Mouse (Mus musculus): Measurements from ENCODE around the gene Kcnq5. TPM values are rescaled to one million over a fixed set of nuclear protein-coding genes. Genes with fewer than 3 reads are reported as not detected.
"Not testable (repeated sequence)": the region's sequence is repeated elsewhere in the genome, so short reads cannot be mapped to it uniquely, and the experiment has no call there.

Gene Kcnq5
- polyA plus RNA-seq, 1 experiment from 2014 or later: 1.3 TPM

DNA sequence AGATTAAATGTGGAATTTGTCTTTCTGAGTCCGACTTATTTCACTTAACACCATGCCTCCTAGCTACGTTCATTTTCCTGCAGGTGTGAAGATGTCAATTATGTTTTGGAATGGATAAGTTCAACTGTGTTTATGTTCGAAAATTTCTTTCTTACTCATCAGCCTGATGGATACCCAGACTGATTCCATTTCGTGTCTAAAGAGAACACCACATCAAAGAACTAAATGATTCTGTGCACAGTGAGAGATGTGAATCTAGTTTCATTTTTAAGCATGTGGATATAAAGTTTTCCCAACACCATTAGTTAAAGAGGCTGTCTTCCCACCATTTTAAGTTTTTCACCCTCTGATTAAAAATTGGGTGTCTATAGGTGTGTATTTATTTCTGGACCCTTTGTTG is 357.7 kb downstream of the Kcnq5 start:
- H3K27me3 ChIP-seq (replicated peaks; ENCODE audit: low read depth, poor library complexity, severe bottlenecking): no peaks in the 10 kb centered on the region
- WGBS: 81% methylated on average over 4 of the region's 4 CpGs

DNA sequence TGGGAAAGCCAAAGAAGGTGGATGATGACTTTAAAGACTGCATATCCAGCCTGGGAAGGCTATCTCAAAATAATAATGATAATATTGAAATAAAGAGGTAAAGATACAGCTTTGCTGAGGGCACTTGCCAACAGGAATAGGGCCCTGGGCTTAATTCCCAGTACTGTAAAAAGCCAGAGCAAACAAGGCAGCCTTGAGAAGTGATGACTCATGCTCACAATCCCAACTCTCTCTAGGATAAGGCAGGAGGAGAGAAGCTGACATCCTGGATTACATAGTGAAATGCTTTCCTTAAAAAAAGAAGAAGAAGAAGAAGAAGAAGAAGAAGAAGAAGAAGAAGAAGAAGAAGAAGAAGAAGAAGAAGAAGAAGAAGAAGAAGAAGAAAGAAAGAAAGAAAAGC is 359.2 kb downstream of the Kcnq5 start:
- H3K4me1 ChIP-seq: no peaks in the 10 kb centered on the region
- DNase-seq (ENCODE audit: low spot score): no peak
- no peaks in the 10 kb centered on the region for H3K27me3 ChIP-seq (replicated peaks; ENCODE audit: low read depth, poor library complexity, severe bottlenecking)
- H3K9me3 ChIP-seq: no peaks in the 10 kb centered on the region
- no peak overlapping the region for H3K4me3 ChIP-seq
- no peak overlapping the region for H3K27ac ChIP-seq (replicated peaks)
- H3K36me3 ChIP-seq (replicated peaks): no peaks in the 10 kb centered on the region

More for the DNA sequence above, 357.7 kb downstream of the Kcnq5 start:
- Histone ChIP-seq H3K9me3 (no peaks in the 10 kb centered on the region), H3K4me3 (no peak overlapping the region), H3K27ac (replicated peaks) (no peak overlapping the region), H3K4me1 (no peaks in the 10 kb centered on the region), H3K36me3 (replicated peaks) (no peaks in the 10 kb centered on the region)
- DNase-seq (ENCODE audit: low spot score): no peak

DNA sequence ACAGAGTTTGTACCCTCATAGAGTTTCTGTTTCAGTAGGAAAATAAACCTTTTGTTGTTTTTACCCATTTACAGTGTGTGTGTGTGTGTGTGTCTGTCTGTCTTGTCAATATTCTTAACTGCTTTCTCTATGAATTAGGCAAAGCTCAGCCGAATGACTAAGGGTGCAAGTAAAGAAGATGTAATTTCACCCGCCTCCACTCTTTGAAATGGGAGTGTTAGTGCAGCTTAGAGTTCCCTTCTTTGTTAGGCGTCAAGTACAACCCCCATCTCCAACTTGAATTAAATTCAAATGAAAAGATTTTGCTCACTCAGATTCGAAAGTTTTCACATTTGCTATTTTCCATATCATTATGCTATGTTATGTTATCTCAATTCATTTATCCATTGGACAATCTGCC is 361.1 kb downstream of the Kcnq5 start:
- Histone ChIP-seq H3K27ac (replicated peaks) (no peak overlapping the region), H3K4me1 (no peaks in the 10 kb centered on the region), H3K27me3 (replicated peaks; ENCODE audit: low read depth, poor library complexity, severe bottlenecking) (no peaks in the 10 kb centered on the region), H3K9me3 (no peaks in the 10 kb centered on the region), H3K4me3 (no peak overlapping the region), H3K36me3 (replicated peaks) (no peaks in the 10 kb centered on the region)
- DNase-seq (ENCODE audit: low spot score): no peak
- 78% methylated on average over 4 of the region's 4 CpGs for WGBS

DNA sequence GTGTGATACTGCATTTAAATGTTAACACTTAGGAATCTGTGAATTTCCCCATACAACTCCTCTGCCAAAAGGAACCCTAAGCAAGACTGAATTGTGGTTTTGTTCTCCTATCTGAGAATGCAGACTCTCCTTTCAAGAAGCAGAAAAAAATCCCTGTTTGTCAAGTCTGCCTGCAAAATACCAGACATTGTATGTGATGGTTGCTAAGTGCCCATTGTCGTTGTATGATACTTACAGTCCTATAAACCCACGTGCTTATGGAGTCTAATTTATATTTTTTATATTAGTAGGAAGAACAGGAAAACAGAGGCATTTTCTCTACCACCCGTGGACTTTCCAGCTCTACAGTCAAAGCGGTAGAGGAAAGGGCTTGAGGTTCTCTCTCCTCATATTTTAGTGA is 367.9 kb downstream of the Kcnq5 start:
- 84% methylated on average over 4 of the region's 4 CpGs for WGBS

DNA sequence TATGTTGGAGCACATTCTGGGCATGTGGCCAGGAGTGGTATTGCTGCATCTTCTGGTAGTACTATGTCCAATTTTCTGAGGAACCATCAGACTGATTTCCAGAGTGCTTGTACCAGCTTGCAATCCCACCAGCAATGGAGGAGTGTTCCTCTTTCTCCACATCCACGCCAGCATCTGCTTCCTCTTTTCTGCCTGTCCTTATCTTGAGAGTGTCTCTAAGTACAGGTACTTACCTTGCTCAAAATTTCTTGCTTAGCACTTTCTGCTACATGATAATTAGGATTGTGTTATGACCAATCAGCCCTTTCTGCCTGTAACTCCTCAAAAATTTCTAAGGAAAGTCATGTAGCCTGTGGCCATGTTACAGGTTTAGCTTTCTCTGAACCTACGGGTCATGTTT is 394.3 kb downstream of the Kcnq5 start:
- not testable (repeated sequence) for H3K4me1 ChIP-seq; H3K27ac ChIP-seq (replicated peaks); H3K36me3 ChIP-seq (replicated peaks); DNase-seq (ENCODE audit: low spot score); H3K27me3 ChIP-seq (replicated peaks; ENCODE audit: low read depth, poor library complexity, severe bottlenecking); H3K9me3 ChIP-seq; H3K4me3 ChIP-seq
- WGBS: 87% methylated on average over 2 of the region's 2 CpGs

More for the DNA sequence above, 367.9 kb downstream of the Kcnq5 start:
- no peaks in the 10 kb centered on the region for H3K4me1 ChIP-seq
- no peak overlapping the region for H3K27ac ChIP-seq (replicated peaks)
- no peaks in the 10 kb centered on the region for H3K9me3 ChIP-seq
- H3K4me3 ChIP-seq: no peak overlapping the region
- DNase-seq (ENCODE audit: low spot score): no peak
- no peaks in the 10 kb centered on the region for H3K27me3 ChIP-seq (replicated peaks; ENCODE audit: low read depth, poor library complexity, severe bottlenecking)
- H3K36me3 ChIP-seq (replicated peaks): no peaks in the 10 kb centered on the region

DNA sequence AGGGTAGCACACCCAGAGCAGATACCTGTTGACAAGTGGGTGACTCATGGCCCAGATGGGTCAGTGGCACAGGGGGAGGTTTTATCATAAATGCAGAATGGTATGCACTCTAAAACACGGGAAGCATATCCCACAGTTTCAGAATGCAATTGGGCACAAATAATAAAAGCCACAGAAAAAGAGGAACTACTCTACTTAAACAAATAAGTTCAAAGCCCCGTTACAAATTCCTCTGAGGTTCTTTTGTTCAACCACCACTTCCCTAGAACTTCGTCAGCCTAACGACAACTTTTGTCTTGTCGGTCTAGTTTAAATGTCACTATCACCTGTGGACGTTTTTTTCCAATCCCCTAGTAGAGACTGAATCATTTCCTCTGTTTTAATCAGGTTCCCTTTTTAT is 407.1 kb downstream of the Kcnq5 start:
- H3K36me3 ChIP-seq (replicated peaks): no peaks in the 10 kb centered on the region
- H3K27ac ChIP-seq (replicated peaks): no peak overlapping the region
- no peaks in the 10 kb centered on the region for H3K9me3 ChIP-seq
- H3K27me3 ChIP-seq (replicated peaks; ENCODE audit: low read depth, poor library complexity, severe bottlenecking): no peaks in the 10 kb centered on the region
- WGBS: 83% methylated on average over 6 of the region's 6 CpGs
- no peak overlapping the region for H3K4me3 ChIP-seq
- H3K4me1 ChIP-seq: no peaks in the 10 kb centered on the region
- DNase-seq (ENCODE audit: low spot score): no peak

DNA sequence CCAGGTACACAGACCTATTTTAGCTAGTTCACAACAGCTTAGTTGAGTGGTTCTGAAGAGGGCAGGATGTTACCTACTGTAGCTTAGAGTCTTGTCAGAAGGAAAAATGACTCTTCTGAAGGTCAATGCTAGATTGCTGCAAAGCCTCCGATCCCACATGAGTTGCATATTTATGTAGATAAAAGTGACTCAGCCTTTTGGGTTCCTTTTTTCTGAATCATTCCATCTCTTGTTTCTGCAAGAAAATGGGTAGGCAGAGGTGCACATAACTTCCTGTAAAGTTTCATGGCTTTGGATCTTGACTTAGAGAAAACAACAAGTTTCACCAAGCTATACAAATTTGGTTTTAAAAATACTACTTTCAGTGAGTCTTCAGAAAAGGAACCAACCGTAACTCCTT is 409.0 kb downstream of the Kcnq5 start:
- H3K4me3 ChIP-seq: no peak overlapping the region
- no peak for DNase-seq (ENCODE audit: low spot score)
- no peaks in the 10 kb centered on the region for H3K4me1 ChIP-seq
- no peak overlapping the region for H3K27ac ChIP-seq (replicated peaks)
- H3K36me3 ChIP-seq (replicated peaks): no peaks in the 10 kb centered on the region
- H3K27me3 ChIP-seq (replicated peaks; ENCODE audit: low read depth, poor library complexity, severe bottlenecking): no peaks in the 10 kb centered on the region
- WGBS: 94% methylated on average over 2 of the region's 2 CpGs
- no peaks in the 10 kb centered on the region for H3K9me3 ChIP-seq

DNA sequence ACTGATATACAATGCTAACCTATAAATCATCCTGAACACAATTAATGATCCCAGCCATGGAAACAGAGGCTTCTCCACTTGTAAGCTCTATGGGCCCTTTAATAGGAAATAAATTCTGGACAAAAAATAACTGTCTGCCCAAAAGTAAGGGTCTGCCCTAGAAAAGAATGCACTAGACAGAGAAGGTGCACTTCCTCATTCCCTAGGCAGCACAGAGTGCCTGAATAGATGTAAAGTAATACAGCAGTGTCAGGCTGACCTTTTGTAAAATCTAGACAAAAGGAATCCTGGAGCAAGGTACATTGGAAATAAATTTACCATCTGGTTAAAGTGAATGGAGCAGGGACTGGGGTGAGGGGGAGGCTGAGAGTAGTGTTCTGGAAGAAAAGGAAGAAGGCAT is 417.8 kb downstream of the Kcnq5 start:
- no peaks in the 10 kb centered on the region for H3K27me3 ChIP-seq (replicated peaks; ENCODE audit: low read depth, poor library complexity, severe bottlenecking)
- DNase-seq (ENCODE audit: low spot score): no peak
- no peak overlapping the region for H3K27ac ChIP-seq (replicated peaks)
- H3K4me1 ChIP-seq: no peaks in the 10 kb centered on the region
- no peak overlapping the region for H3K4me3 ChIP-seq
- no peaks in the 10 kb centered on the region for H3K9me3 ChIP-seq
- H3K36me3 ChIP-seq (replicated peaks): no peaks in the 10 kb centered on the region

DNA sequence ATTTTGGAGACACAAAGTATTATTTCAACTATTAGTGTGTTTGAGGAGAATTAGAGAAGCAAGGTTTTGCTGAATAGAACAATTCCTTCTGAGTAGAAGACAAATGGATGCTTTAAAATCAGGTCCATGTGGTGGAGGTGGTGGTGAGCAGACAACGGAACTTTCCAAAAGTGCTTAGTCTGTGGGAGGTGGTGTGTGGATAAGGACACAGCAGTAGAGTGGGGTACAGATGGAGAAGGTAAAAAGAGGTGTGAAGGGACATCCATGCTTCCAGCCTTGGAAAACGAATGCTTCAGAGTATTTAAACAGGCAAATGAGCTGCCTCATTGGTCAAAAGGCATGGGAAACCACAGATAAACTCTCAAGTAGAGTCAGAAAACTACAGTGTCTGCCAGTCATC is 422.3 kb downstream of the Kcnq5 start:
- H3K36me3 ChIP-seq (replicated peaks): no peaks in the 10 kb centered on the region
- WGBS: 84% methylated on average over 2 of the region's 2 CpGs
- H3K4me3 ChIP-seq: no peak overlapping the region
- DNase-seq (ENCODE audit: low spot score): no peak
- no peaks in the 10 kb centered on the region for H3K27me3 ChIP-seq (replicated peaks; ENCODE audit: low read depth, poor library complexity, severe bottlenecking)
- no peaks in the 10 kb centered on the region for H3K9me3 ChIP-seq
- H3K4me1 ChIP-seq: no peaks in the 10 kb centered on the region
- no peak overlapping the region for H3K27ac ChIP-seq (replicated peaks)

DNA sequence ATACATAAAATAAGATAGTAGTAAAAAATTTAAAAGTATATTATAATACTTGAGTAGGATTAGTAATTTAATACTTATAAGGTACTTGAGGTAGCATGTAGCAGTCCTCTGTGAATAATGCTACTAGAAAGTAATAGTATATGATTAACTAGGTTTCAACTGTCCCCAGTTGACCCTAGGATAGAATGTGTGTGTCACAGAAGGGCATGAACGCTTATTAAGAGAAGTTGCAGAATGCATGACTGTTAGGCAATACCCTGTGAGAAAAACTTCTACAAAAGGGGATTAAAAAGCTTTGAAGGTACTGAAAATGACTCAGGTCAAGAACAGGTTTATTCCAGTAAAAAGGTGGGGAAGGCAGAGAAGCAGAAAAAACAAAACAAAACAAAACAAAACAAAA is 430.9 kb downstream of the Kcnq5 start:
- no peak overlapping the region for H3K4me3 ChIP-seq
- no peaks in the 10 kb centered on the region for H3K9me3 ChIP-seq
- no peak overlapping the region for H3K27ac ChIP-seq (replicated peaks)
- H3K27me3 ChIP-seq (replicated peaks; ENCODE audit: low read depth, poor library complexity, severe bottlenecking): no peaks in the 10 kb centered on the region
- H3K36me3 ChIP-seq (replicated peaks): no peaks in the 10 kb centered on the region
- WGBS: 80% methylated on average over 1 of the region's 1 CpGs
- no peaks in the 10 kb centered on the region for H3K4me1 ChIP-seq
- no peak for DNase-seq (ENCODE audit: low spot score)

DNA sequence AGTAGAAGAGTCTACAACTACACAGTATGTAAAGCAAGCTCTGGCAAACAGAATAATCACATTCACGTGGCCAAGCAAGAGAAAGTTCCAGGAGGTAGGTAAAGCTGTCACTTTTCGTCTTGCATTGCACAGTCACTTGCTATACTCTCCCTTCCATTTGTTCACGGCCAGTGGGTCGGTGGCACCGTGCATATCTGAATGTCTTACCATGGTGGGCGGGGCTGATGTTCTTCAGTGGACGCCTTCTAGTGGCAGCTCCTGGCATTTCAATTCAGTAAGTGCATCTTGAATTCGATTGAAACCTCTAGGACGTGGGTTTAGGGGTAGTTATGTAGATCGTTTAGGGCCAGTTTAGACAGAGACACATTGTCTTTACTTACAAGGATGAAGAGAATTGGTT is 439.7 kb downstream of the Kcnq5 start:
- H3K4me1 ChIP-seq: no peaks in the 10 kb centered on the region
- H3K4me3 ChIP-seq: no peak overlapping the region
- no peaks in the 10 kb centered on the region for H3K36me3 ChIP-seq (replicated peaks)
- DNase-seq (ENCODE audit: low spot score): peak; percentile 41
- 0 out of 2 replicates have a peak overlapping the region, but pooled peaks have one; percentile 35 for H3K27ac ChIP-seq (replicated peaks)
- WGBS: 72% methylated on average over 10 of the region's 10 CpGs
- H3K9me3 ChIP-seq: no peaks in the 10 kb centered on the region
- H3K27me3 ChIP-seq (replicated peaks; ENCODE audit: low read depth, poor library complexity, severe bottlenecking): no peaks in the 10 kb centered on the region

DNA sequence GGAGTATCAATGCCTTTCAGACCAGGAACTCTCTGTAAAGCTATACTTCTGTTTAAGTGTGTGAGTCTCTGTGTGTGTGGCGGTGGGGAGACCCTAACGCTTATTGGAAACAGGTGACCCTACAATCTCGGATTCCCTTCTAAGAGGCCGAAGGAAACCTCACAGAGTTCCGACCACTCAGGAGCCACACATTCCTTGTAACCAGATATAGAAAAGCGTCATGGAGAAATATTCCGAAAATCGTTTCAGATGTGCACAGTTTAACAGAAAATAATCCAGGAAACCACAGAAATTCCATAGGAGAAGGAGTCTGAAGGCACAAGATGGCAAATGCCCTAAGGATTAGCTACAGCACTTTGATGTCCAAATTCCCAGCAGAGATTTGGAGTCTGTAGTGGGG is 440.3 kb downstream of the Kcnq5 start:
- peak; percentile 63 for DNase-seq (ENCODE audit: low spot score)
- H3K27ac ChIP-seq (replicated peaks): no peak overlapping the region
- 59% methylated on average over 8 of the region's 8 CpGs for WGBS
- no peaks in the 10 kb centered on the region for H3K9me3 ChIP-seq
- H3K27me3 ChIP-seq (replicated peaks; ENCODE audit: low read depth, poor library complexity, severe bottlenecking): no peaks in the 10 kb centered on the region
- no peaks in the 10 kb centered on the region for H3K36me3 ChIP-seq (replicated peaks)
- no peaks in the 10 kb centered on the region for H3K4me1 ChIP-seq
- H3K4me3 ChIP-seq: no peak overlapping the region

DNA sequence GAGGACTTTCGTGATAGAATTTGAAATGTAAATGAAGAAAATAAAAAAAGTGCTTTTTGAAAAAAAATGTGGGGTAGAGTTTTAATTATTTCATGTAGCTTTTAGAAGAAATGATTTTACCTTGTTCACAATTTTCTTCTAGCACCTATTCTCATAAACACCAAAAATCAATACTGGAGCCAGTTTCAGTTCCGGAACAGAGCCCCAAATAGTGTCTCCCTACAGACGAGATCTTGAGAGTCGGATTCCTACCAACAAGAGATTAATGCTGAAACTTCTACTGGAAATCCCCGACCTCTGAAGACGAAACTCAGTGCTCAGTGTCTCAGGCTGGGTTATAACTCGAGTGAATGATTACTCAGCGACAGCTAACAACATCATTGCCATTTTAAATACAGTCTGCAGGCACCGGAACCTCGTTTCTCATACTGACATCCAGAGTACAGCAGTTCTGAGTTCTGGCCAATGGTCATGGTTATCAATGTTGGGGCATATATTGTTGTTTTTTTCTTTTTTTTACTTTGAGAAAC is 441.6 kb downstream of the Kcnq5 start:
- Histone ChIP-seq H3K36me3 (replicated peaks) (no peaks in the 10 kb centered on the region), H3K4me1 (no peaks in the 10 kb centered on the region), H3K27ac (replicated peaks) (no peak overlapping the region), H3K9me3 (no peaks in the 10 kb centered on the region), H3K27me3 (replicated peaks; ENCODE audit: low read depth, poor library complexity, severe bottlenecking) (no peaks in the 10 kb centered on the region), H3K4me3 (no peak overlapping the region)
- no peak for DNase-seq (ENCODE audit: low spot score)
- 85% methylated on average over 10 of the region's 10 CpGs for WGBS

DNA sequence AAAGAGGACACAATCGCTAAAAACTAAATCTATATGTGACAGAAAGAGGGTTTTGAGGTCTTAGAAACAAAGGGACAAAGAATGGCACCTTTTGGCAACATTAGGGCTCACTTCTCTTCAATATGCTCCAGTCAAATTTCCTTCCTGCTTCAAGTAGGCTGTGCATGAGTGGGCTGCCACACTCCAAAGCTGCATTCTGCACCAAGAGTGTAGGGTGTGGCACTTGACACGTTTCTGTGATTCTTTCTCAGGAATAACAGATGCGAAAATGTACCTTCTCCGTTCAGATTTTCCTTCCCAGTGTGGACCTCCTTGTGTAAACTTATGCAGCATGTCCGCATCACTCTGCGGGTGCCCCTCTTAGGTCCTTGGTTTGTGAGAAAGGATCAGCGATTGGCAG is 455.1 kb downstream of the Kcnq5 start:
- no peak for DNase-seq (ENCODE audit: low spot score)
- WGBS: 87% methylated on average over 7 of the region's 7 CpGs
- Histone ChIP-seq H3K4me1 (no peaks in the 10 kb centered on the region), H3K27me3 (replicated peaks; ENCODE audit: low read depth, poor library complexity, severe bottlenecking) (no peaks in the 10 kb centered on the region), H3K36me3 (replicated peaks) (no peaks in the 10 kb centered on the region), H3K27ac (replicated peaks) (no peak overlapping the region), H3K4me3 (no peak overlapping the region), H3K9me3 (no peaks in the 10 kb centered on the region)

All from embryonic facial prominence, embryonic 10.5 days (tissue).